Mouse (Mus musculus): Measurements from ENCODE around the gene Papolb. TPM values are rescaled to one million over a fixed set of nuclear protein-coding genes. Genes with fewer than 3 reads are reported as not detected.

Gene Papolb
- polyA plus RNA-seq, 1 experiment: 155 TPM

DNA sequence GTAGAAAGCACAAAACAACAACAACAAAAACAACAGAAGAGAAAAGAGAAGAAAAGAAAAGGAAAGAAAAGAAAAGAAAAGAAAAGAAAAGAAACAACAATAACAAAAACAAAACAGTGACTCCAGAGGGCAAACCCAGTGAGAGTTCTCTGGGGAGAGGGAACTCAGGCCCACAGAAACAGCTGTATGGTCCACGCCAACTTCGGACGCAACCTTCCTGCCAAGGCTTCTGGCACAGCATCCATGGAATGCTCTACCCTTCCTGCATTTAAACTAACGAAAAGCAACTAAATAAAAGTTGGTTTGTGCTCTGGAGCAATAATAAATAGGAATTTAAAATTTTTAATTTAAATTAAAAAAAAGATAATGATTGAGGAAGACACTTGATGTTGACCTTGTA lies 26.8 kb upstream of the Papolb start:
- Histone ChIP-seq H3K27me3 (ENCODE audit: control insufficient read depth, insufficient read depth, low read length) (no peaks in the 10 kb centered on the region), H3K4me1 (ENCODE audit: control insufficient read depth, insufficient read depth, low read length) (no peaks in the 10 kb centered on the region), H3K27ac (ENCODE audit: control insufficient read depth, insufficient read depth, low read depth, low read length) (no peak overlapping the region), H3K36me3 (ENCODE audit: control insufficient read depth, insufficient read depth, low read length) (no peaks in the 10 kb centered on the region), H3K4me3 (ENCODE audit: control insufficient read depth, low read depth, low read length) (no peak overlapping the region)
- TF ChIP-seq POLR2A (IDR thresholded peaks at IDR 0.05; ENCODE audit: control insufficient read depth, low read depth, low read length) (no peak), CTCF (IDR thresholded peaks at IDR 0.05; ENCODE audit: control insufficient read depth, insufficient read depth, insufficient replicate concordance, low read depth, low read length) (no peak)

DNA sequence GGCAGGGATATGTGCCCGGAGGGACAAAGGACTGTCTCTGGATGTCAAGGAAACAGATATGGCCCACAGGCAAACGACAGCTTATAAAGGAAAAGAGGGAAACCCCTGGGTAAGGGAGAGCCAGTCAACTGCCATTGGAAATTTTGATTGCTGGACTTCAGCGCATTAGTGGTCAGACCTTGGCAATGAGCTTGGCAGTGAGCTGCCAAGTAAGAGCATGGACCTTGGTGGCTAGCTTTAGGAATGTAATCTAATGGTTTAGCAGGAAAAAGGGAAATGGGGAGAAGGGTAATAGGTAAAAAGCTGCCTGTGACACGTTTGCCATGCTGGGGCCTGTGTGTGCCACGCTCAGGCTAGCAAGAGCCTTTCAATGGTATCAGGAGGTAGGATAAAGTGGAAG lies 26.0 kb upstream of the Papolb start:
- TF ChIP-seq CTCF (IDR thresholded peaks at IDR 0.05; ENCODE audit: control insufficient read depth, insufficient read depth, insufficient replicate concordance, low read depth, low read length) (no peak), POLR2A (IDR thresholded peaks at IDR 0.05; ENCODE audit: control insufficient read depth, low read depth, low read length) (no peak)
- no peak overlapping the region for H3K27ac ChIP-seq (ENCODE audit: control insufficient read depth, insufficient read depth, low read depth, low read length)
- no peak overlapping the region for H3K4me3 ChIP-seq (ENCODE audit: control insufficient read depth, low read depth, low read length)
- H3K4me1 ChIP-seq (ENCODE audit: control insufficient read depth, insufficient read depth, low read length): no peaks in the 10 kb centered on the region
- no peaks in the 10 kb centered on the region for H3K36me3 ChIP-seq (ENCODE audit: control insufficient read depth, insufficient read depth, low read length)
- H3K27me3 ChIP-seq (ENCODE audit: control insufficient read depth, insufficient read depth, low read length): no peaks in the 10 kb centered on the region

DNA sequence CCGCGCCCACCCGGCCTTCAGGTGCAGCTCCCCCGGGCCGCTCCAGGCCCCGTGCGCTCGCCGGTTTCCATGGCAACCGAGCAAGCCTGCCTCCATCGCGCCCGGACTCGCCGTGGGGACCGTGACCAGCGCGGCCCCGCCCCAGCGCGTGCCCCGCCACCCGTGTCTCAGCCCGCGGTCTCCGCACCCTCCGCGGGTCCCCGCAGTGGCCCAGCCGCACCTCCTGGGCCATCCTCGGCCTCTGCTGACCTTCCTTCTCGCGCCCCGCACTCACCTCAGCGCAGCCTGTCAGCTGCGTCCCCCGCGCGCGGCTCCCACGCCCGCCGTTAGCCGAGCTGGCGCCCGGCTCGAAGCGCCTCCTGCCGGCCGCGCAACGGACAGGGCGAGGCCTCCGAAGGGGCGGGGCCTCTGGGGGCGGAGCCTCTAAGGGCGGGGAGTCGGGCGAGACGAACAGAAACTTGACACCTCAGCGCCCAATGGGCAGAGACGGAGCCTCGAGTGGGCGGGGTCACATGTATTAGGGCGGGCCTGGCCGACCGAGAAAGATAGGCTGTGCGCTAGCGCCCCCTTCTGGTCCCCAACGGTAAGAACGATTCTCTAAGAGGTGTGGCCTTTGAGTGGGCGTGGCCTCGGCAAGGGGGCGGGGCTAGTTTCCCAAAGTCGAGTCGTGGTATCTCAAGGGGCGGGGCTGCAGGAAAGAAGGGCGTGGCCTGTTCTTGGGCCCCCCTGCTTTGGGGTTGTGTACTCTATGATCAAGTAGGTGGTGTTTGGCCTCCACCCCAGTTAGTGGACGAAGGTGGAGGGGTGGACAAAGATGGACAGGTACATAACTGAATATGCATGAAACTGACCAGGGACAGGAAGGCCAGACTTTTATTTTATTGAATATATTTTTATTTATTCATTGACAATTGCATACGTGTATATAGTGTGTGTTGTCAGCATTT lies 21.1 kb upstream of the Papolb start, which contains the start of gene Radil:
TSS of gene Radil (minus strand) at position 393 of the 947 bp plus-strand sequence.
- peak within 1 kb of the TSS; percentile 97 for H3K27ac ChIP-seq (ENCODE audit: control insufficient read depth, insufficient read depth, low read depth, low read length)
- no peaks in the 10 kb centered on the region for H3K36me3 ChIP-seq (ENCODE audit: control insufficient read depth, insufficient read depth, low read length)
- TF ChIP-seq POLR2A (IDR thresholded peaks at IDR 0.05; ENCODE audit: control insufficient read depth, low read depth, low read length): peak; percentile 79
- TF ChIP-seq CTCF (IDR thresholded peaks at IDR 0.05; ENCODE audit: control insufficient read depth, insufficient read depth, insufficient replicate concordance, low read depth, low read length): peak; percentile 95
- H3K4me1 ChIP-seq (ENCODE audit: control insufficient read depth, insufficient read depth, low read length): peaks cover 16% of the 10 kb centered on the region
- peak within 1 kb of the TSS; percentile 96 for H3K4me3 ChIP-seq (ENCODE audit: control insufficient read depth, low read depth, low read length)
- H3K27me3 ChIP-seq (ENCODE audit: control insufficient read depth, insufficient read depth, low read length): no peaks in the 10 kb centered on the region

DNA sequence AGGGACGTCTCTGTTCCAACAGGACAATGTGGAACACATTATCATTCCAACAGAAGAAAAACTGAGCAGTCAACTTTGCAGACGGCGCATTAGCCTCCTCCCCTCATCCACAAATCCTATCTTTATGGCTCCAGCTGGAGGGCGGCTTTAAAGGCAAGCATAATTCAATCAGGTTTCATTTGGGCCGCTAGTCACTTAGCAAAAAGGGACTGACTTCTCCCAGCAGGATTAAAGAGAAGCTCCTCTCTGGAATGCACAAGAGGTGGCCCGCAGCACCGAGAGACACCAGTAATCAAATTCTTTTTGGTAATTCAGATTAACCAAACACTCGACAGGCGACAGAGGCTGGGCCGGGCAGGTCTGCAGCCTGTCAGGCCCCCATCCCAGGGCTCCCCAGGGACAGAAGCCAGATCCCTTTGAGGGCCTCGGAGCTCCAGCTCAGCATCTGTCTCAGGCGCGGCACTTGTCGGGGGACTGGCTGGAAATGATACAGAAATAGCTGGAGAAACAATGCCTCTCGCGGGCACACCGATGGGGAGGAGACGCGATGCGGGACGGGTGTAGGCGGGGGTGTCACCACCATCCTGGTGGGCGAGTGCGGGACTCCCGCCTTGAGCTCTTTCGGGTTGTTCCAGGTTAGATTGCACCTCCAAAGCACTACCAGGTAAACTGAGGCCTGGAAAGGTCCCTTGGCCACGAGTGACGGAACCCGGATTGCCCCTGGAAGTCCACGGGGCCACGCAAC lies 20.3 kb upstream of the Papolb start:
- peak overlapping the region; percentile 96 for H3K4me3 ChIP-seq (ENCODE audit: control insufficient read depth, low read depth, low read length)
- H3K27me3 ChIP-seq (ENCODE audit: control insufficient read depth, insufficient read depth, low read length): no peaks in the 10 kb centered on the region
- H3K27ac ChIP-seq (ENCODE audit: control insufficient read depth, insufficient read depth, low read depth, low read length): peak overlapping the region; percentile 97
- H3K4me1 ChIP-seq (ENCODE audit: control insufficient read depth, insufficient read depth, low read length): peaks cover 16% of the 10 kb centered on the region
- H3K36me3 ChIP-seq (ENCODE audit: control insufficient read depth, insufficient read depth, low read length): no peaks in the 10 kb centered on the region
- TF ChIP-seq POLR2A (IDR thresholded peaks at IDR 0.05; ENCODE audit: control insufficient read depth, low read depth, low read length) (no peak), CTCF (IDR thresholded peaks at IDR 0.05; ENCODE audit: control insufficient read depth, insufficient read depth, insufficient replicate concordance, low read depth, low read length) (no peak)

DNA sequence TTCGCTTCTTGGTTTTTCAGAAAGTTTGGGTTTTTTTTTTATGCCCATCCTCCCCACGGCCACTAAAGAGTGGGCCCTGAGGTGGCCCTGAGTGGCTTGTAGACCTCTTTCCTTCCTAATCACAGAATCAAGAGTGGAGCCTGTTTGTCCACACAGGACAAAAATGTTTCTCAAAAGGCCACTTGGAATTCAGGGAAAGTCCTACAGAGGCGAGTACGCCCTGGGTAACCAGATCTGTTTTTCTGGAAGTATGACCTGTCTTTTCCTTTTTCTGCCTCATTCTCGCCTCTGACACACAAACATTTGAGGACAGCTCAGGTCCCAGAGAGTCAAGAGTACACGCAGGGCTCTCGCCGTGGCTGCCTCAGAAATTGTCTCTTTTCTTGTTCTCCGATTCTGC lies 19.6 kb upstream of the Papolb start:
- Histone ChIP-seq H3K4me3 (ENCODE audit: control insufficient read depth, low read depth, low read length) (peak overlapping the region; percentile 96), H3K27me3 (ENCODE audit: control insufficient read depth, insufficient read depth, low read length) (no peaks in the 10 kb centered on the region), H3K4me1 (ENCODE audit: control insufficient read depth, insufficient read depth, low read length) (peaks cover 16% of the 10 kb centered on the region), H3K27ac (ENCODE audit: control insufficient read depth, insufficient read depth, low read depth, low read length) (peak overlapping the region; percentile 58), H3K36me3 (ENCODE audit: control insufficient read depth, insufficient read depth, low read length) (no peaks in the 10 kb centered on the region)
- TF ChIP-seq POLR2A (IDR thresholded peaks at IDR 0.05; ENCODE audit: control insufficient read depth, low read depth, low read length): no peak
- TF ChIP-seq CTCF (IDR thresholded peaks at IDR 0.05; ENCODE audit: control insufficient read depth, insufficient read depth, insufficient replicate concordance, low read depth, low read length): no peak

DNA sequence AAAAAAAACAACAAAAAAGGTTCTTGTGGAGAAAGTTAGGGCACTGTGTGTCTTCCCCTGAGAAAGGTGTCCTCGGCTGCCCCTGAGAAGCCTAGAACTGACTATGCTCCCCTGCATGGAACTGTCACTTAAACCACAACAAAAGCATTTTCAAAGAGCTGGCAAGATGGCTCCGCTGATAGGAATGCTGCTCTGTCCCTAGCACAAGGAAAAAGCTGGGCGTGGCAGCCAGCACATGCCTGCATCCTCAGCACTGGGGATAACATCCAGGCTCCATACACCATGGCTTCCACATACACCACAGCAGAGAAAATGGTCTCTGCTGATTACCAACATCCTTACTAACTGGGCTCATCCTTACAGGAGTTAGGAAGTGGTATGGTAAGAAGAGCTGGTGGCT lies 17.2 kb upstream of the Papolb start:
- no peak overlapping the region for H3K27ac ChIP-seq (ENCODE audit: control insufficient read depth, insufficient read depth, low read depth, low read length)
- H3K27me3 ChIP-seq (ENCODE audit: control insufficient read depth, insufficient read depth, low read length): no peaks in the 10 kb centered on the region
- H3K4me3 ChIP-seq (ENCODE audit: control insufficient read depth, low read depth, low read length): no peak overlapping the region
- H3K4me1 ChIP-seq (ENCODE audit: control insufficient read depth, insufficient read depth, low read length): peaks cover 16% of the 10 kb centered on the region
- H3K36me3 ChIP-seq (ENCODE audit: control insufficient read depth, insufficient read depth, low read length): no peaks in the 10 kb centered on the region
- TF ChIP-seq CTCF (IDR thresholded peaks at IDR 0.05; ENCODE audit: control insufficient read depth, insufficient read depth, insufficient replicate concordance, low read depth, low read length): no peak
- TF ChIP-seq POLR2A (IDR thresholded peaks at IDR 0.05; ENCODE audit: control insufficient read depth, low read depth, low read length): no peak

DNA sequence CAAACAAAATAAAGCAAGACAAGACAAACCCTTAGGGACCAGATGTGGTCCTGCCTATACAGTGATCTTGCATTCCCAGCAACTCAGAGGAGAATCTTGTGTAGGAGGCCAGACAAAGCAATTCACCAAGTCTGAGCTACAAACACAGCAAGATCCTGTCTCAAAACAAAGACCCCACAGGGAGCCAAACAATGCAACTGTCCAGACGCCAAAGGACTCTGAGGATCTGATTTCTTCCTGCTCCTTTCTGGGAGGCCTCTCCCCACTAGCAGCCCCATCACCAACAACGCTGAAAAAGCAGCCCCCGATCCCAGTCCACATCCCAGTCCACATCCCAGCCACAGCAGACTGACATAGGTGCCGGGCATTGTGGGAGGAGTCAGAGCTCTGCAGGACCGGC lies 16.5 kb upstream of the Papolb start:
- H3K4me1 ChIP-seq (ENCODE audit: control insufficient read depth, insufficient read depth, low read length): peaks cover 16% of the 10 kb centered on the region
- H3K27me3 ChIP-seq (ENCODE audit: control insufficient read depth, insufficient read depth, low read length): no peaks in the 10 kb centered on the region
- H3K4me3 ChIP-seq (ENCODE audit: control insufficient read depth, low read depth, low read length): no peak overlapping the region
- H3K36me3 ChIP-seq (ENCODE audit: control insufficient read depth, insufficient read depth, low read length): no peaks in the 10 kb centered on the region
- no peak for TF ChIP-seq POLR2A (IDR thresholded peaks at IDR 0.05; ENCODE audit: control insufficient read depth, low read depth, low read length)
- H3K27ac ChIP-seq (ENCODE audit: control insufficient read depth, insufficient read depth, low read depth, low read length): no peak overlapping the region
